Mouse (Mus musculus) heart, adult 18-20 months (tissue): ENCODE measurements at regions not wholly inside any gene's neighbourhood (a gene's known extent, or its start where the extent isn't known, plus 50 kb on each side); places are given as distances from the start of the nearest gene placed in this dataset.

Source experiments
- DNase-seq, 2 experiments: peaks; one replicate each; pipeline ENCODE4 v3.0.0; 2021 to 2022; ENCODE audit warnings: mixed read lengths in 1 of 2

DNA sequence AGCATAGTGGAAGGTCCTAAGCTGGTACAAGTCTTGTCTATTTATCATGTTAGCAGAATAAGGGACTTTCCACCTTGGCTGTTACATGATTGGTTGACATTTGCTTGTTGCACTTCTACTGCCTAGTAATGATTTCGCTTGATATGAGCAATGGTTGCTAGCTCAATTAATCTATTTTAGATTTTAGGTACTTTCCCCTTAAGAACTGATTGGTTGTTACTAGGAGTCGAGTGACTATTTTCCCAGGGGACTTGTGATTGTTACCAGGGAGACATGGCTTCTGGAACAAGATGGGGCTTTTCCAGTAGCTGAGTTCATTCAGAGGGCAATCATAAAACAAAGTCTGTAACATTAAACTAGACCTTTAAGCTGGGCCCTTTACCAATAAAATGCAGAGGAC lies 100.9 kb downstream of the Nup35 start:
- DNase-seq = peak; percentile 7 to 16

DNA sequence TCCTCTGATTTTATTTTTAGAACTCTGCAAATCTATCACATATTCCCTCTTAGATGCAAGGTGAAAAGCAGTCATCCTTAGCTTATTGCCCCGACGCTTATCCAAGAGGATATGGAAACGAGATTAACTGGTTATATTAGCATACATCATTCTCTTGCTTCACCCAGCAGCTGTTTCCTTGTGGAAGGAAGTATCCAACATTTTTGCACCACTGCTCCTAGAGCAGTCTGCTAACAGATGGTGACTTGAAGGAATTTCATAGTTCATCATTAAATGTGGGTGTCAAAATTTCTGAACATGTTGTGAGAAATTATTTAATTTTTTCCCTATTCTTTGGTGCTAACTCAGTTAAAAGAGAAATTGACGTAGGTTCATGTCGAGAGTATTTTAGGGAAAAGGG lies 107.0 kb downstream of the Nup35 start:
- no peak for DNase-seq

DNA sequence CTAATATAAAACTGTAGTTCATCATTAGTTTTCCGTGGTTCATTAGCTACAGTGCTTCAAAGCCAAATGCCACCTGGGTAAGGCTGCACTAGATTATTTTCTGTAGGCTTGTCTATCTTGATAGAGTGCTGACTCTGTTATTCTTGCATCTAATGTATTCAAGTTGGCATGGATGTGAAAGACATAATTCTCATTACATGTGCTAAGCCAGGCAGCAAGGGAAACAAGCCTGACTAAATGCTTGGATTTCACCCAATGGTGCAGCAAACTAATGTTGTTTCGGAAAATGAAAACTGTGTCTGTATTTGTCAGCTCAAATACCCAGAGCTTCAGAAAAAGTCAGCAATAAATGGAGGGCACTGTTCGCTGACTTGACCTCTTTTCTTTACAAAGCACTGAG lies 114.3 kb downstream of the Nup35 start:
- no peak for DNase-seq

DNA sequence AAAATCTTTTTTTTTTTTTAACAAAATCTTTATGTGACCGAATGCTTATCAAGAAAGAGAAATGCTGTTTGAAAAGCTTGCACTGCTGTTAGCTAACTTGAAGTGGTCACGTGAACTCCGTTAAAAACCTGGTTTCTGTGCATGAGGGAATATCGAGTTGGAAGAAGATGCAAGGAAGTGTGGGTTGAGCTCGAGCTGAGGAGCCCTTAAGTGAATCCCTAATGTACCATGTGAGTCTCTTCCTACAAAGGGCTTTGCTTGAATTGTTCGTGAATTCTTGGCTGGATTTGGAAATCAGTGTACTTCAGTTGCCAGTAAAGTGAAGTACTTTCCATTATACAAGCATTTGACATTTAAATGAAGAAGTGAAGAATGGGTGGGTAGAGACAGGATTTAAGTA lies 129.7 kb downstream of the Nup35 start:
- DNase-seq = no peak

DNA sequence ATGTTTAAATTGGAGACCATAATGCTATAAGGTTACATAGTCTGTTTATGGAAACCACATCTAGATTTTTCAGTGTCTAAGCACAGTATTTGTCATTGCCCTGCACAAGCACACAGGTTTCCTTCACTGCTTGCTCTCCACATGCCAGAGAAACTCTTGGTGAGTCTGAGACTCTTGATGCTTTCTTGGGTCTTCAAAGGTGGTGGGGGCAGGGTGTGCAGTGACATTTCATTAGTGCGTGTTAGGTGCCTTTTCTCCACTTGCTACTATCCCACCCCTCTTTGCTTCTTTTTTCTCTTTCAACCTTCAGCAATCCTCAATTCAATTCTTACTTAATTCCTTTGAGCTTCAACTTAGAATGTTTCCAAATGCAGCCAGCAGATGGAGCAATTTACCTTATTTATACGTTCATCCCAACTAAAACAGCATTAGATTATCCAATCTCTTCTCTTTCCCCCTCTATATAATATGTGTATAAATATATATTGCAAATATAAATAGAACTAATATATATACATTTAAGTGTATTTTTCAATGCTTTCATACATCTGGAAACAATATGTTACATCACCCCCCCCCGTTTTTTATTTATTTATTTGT lies 145.1 kb downstream of the Nup35 start:
- DNase-seq = peak in 1 of 2 experiments; percentile 30

DNA sequence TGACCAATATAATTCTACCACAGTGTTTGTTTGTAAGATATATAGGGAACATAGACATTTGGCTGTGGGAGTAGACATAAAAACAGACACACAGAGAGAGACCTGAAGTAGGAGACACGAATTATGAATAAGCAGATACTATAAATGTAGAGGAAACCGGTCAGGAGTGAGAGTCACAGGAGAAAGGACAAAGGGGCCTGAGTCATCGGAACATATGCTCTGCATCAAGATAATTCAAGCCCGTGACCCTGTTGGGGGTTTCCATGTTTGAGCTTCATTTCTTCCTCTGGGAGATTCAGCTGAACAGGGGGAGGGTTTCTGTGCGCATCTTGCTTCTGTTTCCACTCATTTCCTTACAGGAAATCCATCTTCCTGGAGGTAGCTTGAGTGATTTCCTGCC lies 154.1 kb downstream of the Nup35 start:
- DNase-seq = no peak

DNA sequence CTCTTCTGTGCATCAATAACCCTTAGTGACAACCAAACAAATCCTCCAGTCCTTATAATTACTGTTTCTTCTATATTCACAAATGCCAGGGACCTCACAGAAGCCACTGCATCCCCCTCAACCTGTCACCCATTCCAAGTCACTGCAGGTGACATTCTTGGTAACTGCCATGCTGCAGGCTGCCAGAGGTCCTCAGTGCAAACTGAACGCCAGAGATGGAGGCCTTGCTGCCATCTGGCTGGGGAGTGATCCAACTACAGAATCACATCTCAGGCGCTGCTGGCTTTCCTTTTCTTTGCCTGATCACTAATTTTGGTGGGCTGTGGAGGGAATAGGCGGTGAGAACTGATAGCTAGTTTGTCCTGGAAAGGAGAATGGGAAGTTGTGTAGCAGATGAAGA lies 155.4 kb downstream of the Nup35 start:
- no peak for DNase-seq

DNA sequence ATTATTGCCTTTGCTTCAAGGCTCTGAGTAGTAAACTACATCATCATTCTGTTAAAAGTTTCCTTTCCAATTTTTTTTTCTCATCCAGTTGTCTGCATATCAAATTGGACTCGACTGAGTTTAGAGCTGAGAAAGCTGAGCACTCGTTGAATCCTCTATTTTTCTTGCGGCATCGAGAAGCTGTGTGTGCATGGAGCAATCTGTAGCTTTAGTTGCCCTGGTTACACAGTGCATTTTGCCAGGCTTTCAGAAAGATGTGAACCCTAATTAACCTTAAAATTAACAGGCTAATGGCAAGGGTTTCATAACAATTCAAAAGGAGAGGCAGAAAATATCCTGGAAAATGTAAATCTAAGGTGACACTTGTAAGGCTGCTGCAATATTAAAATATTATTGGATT lies 169.3 kb downstream of the Nup35 start:
- no peak for DNase-seq

DNA sequence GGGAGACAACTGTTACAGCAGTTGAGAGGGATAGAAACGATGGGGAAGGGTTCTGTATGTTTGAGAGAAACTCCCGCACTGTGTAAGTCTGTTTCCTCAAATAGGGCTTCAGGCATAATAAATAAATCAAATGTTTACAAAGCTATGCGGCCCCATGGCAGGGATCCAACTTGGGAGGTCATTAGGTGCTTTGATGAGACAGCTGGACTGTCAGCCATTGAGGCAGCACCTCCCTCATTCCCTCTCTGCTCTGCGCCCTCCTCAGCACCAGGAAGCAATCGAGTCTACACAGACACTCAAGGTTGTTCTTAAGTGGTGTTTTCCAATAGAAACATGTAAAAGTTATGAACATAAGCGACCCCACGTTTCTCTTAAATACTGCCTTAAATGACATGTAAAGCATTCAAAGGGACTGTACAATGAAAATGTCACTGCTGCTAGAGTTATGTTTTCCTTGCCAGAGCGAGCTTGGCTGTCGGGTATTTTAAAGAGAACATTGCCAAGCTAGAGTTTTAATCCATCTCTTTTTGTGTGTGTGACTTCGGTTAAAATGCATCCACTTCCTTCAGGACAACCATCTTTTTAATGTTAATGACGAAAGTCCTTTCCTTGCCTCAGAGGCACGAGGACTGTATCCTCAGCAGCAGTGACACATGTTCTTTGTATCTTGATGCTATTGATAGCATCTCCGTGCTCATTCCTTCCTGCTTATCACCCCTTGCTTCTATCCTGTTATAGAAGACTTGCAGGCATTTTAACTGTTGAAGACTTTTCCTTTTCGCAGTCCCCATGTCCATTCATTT lies 176.5 kb downstream of the Nup35 start:
- DNase-seq = no peak

DNA sequence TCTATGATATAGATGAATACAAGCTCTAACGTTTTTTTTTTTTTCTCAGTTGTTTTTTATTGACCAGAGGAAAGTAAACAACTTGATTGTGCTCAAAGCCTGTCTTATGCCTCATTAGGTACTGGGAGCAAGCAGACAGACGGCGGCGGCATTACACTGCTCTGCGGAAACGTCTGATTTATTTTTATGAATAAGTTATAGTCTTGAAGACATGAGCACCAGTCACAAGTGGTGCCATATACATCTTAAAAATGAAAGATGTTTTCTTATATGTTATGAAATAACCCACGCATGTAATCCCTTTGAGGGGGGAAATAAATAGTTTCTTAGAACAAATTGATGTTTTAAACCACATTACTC lies 177.1 kb downstream of the Nup35 start:
- DNase-seq = no peak

DNA sequence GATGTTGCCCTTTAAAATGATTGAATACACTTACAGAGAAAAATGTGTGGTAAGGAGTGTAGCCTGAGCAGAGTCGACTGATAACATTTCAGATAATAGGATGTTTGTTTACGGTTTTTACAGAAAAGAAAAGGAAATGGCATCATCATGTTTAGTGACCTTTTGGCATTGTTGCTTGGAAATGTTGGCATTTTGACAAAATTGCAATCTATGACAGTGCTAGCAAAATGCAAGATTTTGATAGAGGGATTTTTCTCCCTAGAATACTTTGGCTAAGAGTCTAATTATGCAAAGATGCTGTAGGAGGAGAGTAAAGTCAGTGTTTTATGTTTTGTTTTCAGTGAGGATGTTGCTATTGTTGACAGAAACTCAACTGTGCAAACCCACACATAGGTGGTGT lies 202.2 kb downstream of the Nup35 start:
- no peak for DNase-seq

DNA sequence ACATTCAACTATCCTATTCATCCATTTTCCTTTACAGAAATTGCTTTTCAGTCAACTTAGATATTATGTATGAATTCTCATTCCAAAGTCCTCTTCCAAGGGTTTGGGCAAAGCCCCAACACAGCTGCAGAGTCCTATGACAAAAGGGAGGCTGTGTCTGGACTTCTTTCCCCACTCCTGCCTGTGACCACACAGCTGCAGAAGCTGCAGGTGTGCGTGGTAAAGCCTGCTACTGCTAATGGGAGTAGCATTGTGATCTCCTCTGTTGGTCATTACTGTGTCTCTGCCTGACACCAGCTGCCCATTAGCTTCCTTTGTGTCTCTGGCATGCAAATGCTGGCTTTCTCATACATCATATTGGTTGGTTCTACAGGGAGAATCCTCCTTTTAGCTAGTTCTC lies 234.0 kb downstream of the Nup35 start:
- DNase-seq = no peak

DNA sequence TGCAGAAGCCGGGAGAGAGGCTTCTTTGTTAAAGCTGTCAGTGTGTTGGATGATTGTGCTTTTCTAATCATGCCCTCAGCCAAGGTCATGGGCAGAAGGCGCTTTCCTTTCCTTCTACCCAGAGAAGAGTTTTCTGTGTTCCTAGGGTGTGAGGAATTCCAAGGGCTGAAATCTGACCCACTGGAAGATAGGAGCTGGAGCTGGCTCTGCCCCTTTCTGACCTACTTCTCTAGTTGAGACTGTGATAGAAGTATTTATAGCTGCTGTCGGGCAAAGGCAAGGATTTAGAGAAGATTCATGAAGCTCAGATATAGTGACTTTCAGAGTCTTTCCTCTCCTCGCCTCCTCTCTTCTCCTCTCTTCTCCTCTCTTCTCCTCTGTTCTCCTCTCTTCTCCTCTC lies 238.2 kb downstream of the Nup35 start:
- peak; percentile 4 to 25 for DNase-seq

DNA sequence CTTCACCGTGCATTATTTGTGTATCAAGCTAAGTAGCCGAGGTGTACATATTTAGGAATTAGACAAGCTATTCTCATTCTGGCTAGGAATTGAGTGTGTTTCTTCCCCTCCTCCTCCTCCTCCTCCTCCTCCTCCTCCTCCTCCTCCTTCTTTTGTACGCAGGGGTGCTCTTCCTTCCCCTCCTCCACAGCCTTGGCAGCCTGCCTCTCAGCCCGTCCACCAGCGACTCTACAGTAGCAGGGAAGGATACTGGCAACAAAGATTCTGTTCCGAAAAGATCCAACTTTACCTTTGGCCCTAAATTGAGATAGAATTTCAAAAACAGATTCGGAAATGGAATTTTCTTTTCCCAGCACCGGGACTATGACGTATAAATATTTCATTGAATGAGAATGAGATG lies 253.0 kb downstream of the Nup35 start:
- DNase-seq = no peak

DNA sequence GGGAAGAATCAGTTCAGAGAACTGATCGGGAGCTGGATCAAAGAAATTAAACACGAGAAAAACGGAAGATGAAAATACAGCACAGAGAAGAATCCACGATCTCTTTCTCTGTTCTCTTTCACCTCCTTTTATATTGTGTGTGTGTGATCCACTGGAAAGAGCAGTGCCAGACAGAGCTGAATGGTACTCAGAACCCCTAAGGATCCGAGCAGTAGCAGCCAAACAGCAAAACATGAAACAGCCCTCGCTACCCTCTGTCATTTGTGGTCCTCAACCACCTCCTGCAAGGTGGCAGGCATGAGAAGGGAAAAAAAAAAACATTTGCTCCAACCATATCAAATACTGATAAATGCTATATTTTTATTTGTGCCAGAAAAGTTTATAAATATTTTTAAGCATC lies 253.4 kb downstream of the Nup35 start:
- DNase-seq = no peak

DNA sequence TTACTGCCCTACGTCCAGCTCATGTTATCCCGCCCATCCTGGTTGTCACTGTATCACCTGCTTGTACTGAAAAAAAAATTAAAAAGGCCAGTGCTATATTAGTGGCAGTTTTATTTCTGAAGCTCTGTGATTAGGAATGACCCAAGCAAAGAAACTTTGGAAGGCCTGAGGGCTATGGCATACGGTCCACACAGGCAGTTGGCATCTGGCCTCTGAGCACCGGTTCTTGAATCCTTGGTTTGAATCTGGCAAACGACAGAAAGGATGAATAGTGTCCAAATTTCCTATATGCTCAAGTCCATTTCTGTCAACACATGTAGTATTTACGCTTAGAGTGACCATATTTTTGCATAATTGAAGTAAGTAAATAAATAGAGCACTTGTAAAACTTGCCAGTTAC lies 254.3 kb downstream of the Nup35 start:
- no peak for DNase-seq

DNA sequence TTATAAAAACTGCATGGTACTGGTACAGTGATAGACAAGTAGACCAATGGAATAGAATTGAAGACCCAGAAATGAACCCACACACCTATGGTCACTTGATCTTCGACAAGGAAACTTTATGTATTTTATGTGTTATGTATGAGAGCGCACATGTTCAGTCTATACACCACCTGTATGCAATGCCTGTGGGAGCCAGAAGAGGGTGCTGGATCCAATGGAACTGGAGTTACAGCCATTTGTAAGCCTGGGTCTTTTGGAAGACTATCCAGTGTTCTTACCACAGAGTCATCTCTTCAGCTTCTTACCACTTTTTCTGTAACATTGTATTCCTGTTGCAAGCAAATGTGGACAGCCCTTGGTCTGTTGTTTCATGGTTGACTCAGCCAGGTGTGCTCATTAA lies 261.4 kb downstream of the Nup35 start:
- DNase-seq = no peak

DNA sequence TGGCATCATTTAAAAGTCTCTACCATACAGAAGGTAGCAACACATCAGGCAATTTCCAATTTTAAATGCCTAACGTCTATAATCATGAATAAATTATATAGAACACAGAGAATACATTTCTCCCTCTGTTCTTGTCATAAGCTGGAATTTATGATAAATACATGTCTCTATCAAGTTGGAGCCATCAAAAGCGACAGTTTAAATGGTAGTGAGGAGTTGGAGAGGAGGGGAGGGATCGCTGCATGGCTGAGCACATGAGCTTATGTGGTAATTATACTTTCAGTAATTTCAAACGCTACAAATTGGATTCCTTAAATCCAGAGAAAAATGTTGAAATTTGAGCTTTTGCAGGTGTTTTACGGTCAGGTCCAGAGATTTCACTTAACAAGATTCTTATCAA lies 267.2 kb downstream of the Nup35 start:
- no peak for DNase-seq

DNA sequence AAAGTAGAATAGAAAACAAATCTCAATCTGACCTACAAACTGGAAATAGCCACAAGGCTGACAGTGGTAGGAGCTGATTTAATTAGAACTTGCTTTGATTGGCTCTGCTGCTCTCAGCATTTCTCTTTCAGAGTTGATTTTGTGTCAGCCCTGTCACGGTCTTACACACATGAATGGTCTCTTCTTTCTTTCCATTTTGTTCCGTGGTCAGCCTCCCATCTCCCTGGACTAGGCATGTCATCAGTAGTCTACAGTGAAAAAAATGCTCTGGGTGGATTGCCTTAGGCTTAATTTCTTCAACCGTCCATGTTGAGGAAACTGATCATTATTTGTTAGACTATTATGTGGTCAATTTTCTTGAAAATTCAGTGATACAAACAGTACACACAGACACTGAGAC lies 285.0 kb downstream of the Nup35 start:
- no peak for DNase-seq

DNA sequence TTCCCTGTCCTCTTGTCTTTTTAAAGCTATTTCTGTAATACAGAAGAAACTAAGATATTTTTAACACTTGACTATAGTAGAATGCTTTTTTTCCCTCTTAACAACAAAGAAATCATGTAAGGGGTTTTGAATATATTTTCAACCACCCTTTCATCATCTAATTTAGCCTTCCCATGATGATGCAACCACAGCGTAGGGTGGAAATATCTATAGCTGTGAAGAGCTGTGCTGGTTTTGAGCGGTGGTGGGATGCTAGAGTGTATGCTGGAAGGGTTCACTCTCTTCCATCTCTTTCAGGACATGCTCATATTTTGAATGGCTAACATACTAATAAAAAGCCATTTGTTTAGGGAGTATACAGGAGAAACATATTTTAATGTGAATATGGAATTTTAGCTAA lies 296.4 kb downstream of the Nup35 start:
- no peak for DNase-seq

DNA sequence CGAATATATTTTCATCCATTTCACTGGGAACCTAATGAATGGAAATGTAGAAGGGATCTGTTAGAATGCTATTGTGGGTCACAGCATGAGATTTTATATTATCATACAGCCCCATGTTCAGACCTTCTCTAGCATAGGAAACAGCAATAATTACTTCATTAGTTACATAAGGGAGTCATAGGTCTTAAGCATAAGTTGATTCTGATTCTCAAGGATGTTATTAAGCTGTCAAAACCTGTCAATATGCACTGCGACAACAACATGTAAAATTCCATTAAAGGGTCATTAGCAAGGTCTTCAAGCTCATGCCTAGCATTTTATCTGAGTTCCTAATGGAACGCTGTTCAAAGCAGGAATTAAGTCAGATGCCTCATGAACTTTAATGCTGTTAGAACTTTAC lies 328.5 kb downstream of the Nup35 start:
- no peak for DNase-seq

DNA sequence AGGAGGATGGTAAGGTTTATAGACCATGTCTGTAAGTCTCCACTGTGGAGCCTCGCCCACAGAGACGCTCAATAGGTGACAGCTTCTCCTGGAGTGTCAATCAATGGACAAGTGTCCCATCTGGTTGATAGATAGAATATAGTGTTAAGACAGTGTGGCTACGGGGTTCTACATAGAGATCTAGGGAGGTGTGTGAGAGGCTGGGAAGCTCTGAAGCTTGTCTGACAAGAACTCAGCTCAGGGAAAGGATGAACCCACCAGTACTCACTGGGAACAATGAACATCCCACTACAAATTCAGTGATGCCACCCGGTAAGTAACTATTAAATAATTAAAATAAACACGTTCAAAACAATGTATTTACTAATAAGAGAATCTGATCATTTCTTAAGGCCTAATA lies 349.7 kb downstream of the Nup35 start:
- DNase-seq = no peak

DNA sequence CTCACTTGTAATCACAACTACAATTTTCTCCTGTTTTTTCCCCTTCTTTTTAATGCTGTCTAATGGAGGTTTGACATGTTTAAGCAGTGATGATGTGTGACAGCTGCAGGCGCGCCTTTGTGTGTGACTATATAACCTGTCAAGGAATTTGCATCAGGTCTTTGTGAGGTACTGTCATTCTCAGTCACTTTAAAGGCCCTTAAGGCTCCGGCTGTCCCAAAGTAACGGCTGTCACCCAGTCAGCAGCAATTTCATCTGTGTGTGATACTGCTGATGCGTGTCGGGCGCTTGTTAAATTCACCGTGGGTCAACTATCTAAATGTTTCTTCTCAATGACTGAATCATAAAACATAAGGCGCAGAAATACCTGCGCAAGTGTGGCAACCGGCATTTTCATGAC lies 350.2 kb downstream of the Nup35 start:
- DNase-seq = no peak

DNA sequence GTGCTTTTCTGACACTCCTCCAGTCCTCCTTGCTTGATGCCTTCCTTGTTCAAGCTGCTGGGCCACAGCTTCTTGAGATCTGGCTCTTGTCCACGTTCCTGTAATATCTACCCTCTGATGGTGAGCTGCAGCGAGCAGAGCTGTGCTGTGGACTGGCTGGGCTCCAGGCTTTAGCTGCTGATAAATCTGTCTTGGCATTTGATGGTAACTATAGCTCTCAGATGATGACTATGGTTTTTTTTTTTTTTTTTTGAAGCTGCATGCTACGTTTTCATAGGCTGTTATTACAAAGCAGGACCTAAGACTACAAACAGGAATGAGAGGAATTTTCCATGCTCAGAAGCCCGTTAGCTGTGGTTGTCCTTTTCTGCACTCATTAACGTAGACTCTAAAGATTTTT lies 352.3 kb downstream of the Nup35 start:
- peak; percentile 24 for DNase-seq

DNA sequence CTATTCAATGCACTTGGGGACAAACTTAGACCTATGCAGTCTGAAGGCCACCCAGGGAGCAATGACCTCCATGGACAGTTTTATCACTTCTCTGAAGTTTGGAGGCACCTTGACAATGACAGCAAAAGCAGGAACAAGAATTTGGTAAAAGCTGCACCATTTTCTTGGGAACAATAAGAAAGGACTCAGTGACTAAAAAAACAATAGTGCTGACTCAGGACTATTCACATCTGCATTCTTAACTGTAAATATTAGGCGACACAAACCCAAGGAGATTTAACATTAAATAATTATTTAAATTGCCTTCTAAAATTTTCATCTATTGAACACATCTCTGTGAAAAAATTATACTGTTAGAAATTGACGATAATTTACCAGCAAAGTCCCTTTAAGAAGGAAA lies 356.2 kb downstream of the Nup35 start:
- DNase-seq = no peak
